Mouse (Mus musculus) embryonic fibroblast, embryonic 13.5 days (primary cell): ENCODE measurements at regions not wholly inside any gene's neighbourhood (a gene's known extent, or its start where the extent isn't known, plus 50 kb on each side); places are given as distances from the start of the nearest gene placed in this dataset.

Experiments
- CTCF ChIP-seq: IDR thresholded peaks from 2 replicates; pipeline ENCODE4 v1.5.1; 2011; ENCODE audit warnings: mild to moderate bottlenecking, control low read depth, low read length, moderate library complexity, borderline replicate concordance; ENCODE audit not compliant: insufficient read depth
- POLR2A ChIP-seq: IDR thresholded peaks from 2 replicates; pipeline ENCODE4 v1.6.1; 2011; ENCODE audit warnings: low read depth, mild to moderate bottlenecking, control low read depth, low read length, moderate library complexity

DNA sequence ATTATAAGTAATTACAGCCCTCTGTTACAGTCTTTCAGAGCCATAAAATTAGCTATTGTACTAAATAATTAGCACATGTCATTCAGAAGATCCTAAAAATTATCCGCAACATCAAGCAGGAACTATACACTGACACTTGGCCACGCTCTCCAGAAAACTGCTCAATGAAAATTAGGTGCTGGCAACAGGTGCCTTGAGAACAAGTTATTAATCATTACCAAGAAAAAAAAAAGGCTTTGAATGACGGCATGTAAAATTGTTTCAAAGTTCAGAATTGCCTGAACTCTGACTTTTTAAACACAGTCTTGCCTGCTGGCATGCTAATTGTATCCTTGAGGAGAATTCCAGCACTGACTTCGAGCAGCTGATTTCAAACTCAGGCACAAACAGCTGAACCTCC, 316.6 kb downstream of the Vrk1 start:
- TF ChIP-seq CTCF (no peak), POLR2A (no peak)
